Mouse (Mus musculus): ENCODE data around the gene Svbp. TPM values are rescaled to one million over a fixed set of nuclear protein-coding genes. Genes with fewer than 3 reads are reported as not detected.

The Svbp gene
- polyA plus RNA-seq (2015; fragmentation: Nextera tagmentation; extraction: Ambion mirVana): 221 and 231 TPM in 2 replicates

DNA sequence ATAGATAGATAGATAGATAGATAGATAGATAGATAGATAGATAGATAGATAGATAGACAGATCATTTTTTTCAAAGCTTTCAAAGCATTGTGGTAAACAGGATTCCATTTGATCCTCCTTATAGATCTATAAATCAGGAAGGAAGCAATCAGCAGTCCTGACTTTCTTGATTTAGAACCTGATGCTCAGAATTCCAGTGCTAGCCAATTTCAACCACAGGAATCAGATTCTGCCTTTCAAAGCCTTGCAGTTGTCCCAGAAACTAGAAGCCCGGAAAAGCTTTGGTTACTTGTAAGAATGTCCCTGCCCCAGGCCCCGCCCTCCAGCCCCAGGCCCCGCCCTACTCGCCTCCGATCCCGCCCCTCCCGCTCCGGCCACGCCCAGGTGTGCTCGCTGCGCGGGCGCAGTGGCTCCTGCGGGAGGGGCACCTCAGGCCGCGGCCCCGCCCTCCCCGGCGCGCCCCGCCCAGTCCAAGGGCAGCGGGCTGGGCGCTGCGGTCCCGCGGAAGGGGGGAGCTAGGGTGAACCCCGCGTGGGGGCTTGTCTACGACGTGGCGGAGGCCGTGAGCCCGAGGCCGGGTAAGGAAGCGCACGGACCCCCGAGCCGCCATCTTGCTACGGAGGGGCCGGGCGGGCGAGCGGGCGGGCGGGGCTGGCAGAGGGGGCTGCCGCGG lies at the start of gene Svbp:
Svbp (plus strand) TSS at position 398 of the 673 bp plus-strand sequence.
- Histone ChIP-seq H3K27me3 (no peaks in the 10 kb centered on the region), H3K4me2 (peak within 1 kb of the TSS; percentile 80), H3K27ac (replicated peaks) (peak within 1 kb of the TSS; percentile 85), H3K4me3 (peak within 1 kb of the TSS; percentile 88), H3K36me3 (no peaks in the 10 kb centered on the region), H3K9ac (peak within 1 kb of the TSS; percentile 81), H3K9me3 (no peaks in the 10 kb centered on the region), H3K4me1 (replicated peaks) (peaks cover 27% of the 10 kb centered on the region)
- ATAC-seq (ENCODE audit: low FRiP score, low read depth): peak; percentile 93
- 0% methylated on average over 38 of the region's 47 CpGs for WGBS

GRCm38 (mm10) chr4:119146816-119147215 lies 48.3 kb upstream of the Svbp start:
- Histone ChIP-seq H3K4me3 (no peak overlapping the region), H3K9me3 (no peaks in the 10 kb centered on the region), H3K27ac (replicated peaks) (no peak overlapping the region), H3K4me2 (no peak overlapping the region), H3K27me3 (no peaks in the 10 kb centered on the region), H3K4me1 (replicated peaks) (0 out of 2 replicates have a peak, but pooled peaks cover 5% of the 10 kb centered on the region), H3K9ac (no peak overlapping the region), H3K36me3 (no peaks in the 10 kb centered on the region)
- no peak for ATAC-seq (ENCODE audit: low FRiP score, low read depth)
- 93% methylated on average over 7 of the region's 7 CpGs for WGBS

GRCm38 (mm10) chr4:119147347-119147746 lies 47.8 kb upstream of the Svbp start:
- Histone ChIP-seq H3K27ac (replicated peaks) (no peak overlapping the region), H3K9me3 (no peaks in the 10 kb centered on the region), H3K4me2 (no peak overlapping the region), H3K4me3 (no peak overlapping the region), H3K36me3 (no peaks in the 10 kb centered on the region), H3K4me1 (replicated peaks) (0 out of 2 replicates have a peak, but pooled peaks cover 5% of the 10 kb centered on the region), H3K27me3 (no peaks in the 10 kb centered on the region), H3K9ac (no peak overlapping the region)
- WGBS: 92% methylated on average over 5 of the region's 5 CpGs
- ATAC-seq (ENCODE audit: low FRiP score, low read depth): no peak

DNA sequence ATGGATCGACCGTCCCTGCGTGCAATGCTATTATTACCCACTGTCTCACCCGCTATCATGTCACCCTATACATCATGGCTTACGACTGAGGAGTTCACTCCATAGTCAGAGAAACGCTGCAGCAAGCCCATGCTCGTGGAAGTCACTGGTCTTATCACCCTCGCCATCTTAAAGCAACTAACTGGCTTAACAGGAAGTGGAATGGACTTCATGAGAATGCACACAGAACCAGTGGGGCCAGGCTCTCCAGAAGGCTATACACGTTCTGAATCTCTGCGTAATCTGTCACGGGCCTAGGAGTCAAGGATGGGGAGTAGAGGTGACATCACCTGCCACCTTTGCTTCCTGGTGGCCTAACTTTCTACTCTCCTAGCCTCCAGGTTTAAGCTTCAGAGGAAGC lies 46.4 kb upstream of the Svbp start:
- no peak overlapping the region for H3K9ac ChIP-seq
- H3K4me1 ChIP-seq (replicated peaks): no peaks in the 10 kb centered on the region
- H3K36me3 ChIP-seq: no peaks in the 10 kb centered on the region
- 92% methylated on average over 11 of the region's 11 CpGs for whole genome bisulfite sequencing
- no peak for ATAC-seq (ENCODE audit: low FRiP score, low read depth)
- no peaks in the 10 kb centered on the region for H3K27me3 ChIP-seq
- no peak overlapping the region for H3K4me2 ChIP-seq
- no peaks in the 10 kb centered on the region for H3K9me3 ChIP-seq
- H3K27ac ChIP-seq (replicated peaks): no peak overlapping the region
- no peak overlapping the region for H3K4me3 ChIP-seq

- no peak for ATAC-seq (ENCODE audit: low FRiP score, low read depth)
- no peaks in the 10 kb centered on the region for H3K9me3 ChIP-seq
- no peaks in the 10 kb centered on the region for H3K4me1 ChIP-seq (replicated peaks)
- 26% methylated on average over 2 of the region's 2 CpGs for WGBS
- H3K4me2 ChIP-seq: no peak overlapping the region
- H3K4me3 ChIP-seq: no peak overlapping the region
- H3K36me3 ChIP-seq: no peaks in the 10 kb centered on the region
- no peak overlapping the region for H3K27ac ChIP-seq (replicated peaks)
- no peaks in the 10 kb centered on the region for H3K27me3 ChIP-seq
- no peak overlapping the region for H3K9ac ChIP-seq
Observed at GRCm38 (mm10) chr4:119157186-119157585, 37.9 kb upstream of the Svbp start.

GRCm38 (mm10) chr4:119157891-119158290 lies 37.2 kb upstream of the Svbp start:
- Histone ChIP-seq H3K36me3 (no peaks in the 10 kb centered on the region), H3K27ac (replicated peaks) (no peak overlapping the region), H3K27me3 (no peaks in the 10 kb centered on the region), H3K4me3 (no peak overlapping the region), H3K4me1 (replicated peaks) (no peaks in the 10 kb centered on the region), H3K9me3 (no peaks in the 10 kb centered on the region), H3K9ac (no peak overlapping the region), H3K4me2 (no peak overlapping the region)
- ATAC-seq (ENCODE audit: low FRiP score, low read depth): no peak
- WGBS: 82% methylated on average over 5 of the region's 5 CpGs

DNA sequence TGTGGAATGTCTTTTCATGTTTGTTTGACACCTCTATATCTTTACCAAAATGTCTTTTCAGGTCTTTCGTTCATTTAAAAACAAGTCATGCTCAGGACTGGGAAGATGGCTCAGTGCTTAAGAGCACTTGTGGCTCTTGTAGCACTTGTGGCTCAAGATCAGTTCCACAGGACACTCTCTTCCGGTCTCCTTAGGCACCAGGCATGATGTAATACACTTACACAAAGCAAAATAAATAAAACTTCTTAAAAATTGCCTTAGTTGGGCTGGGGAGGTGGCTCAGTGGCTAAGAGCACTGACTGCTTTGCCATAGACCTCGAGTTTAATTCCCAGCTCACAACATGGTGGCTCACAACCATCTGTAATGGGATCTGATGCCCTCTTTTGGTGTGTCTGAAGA lies 33.7 kb upstream of the Svbp start:
- Histone ChIP-seq H3K36me3 (no peaks in the 10 kb centered on the region), H3K27ac (replicated peaks) (no peak overlapping the region), H3K4me1 (replicated peaks) (no peaks in the 10 kb centered on the region), H3K4me3 (no peak overlapping the region), H3K27me3 (no peaks in the 10 kb centered on the region), H3K4me2 (no peak overlapping the region), H3K9ac (no peak overlapping the region), H3K9me3 (no peaks in the 10 kb centered on the region)
- 81% methylated on average over 3 of the region's 3 CpGs for WGBS
- no peak for ATAC-seq (ENCODE audit: low FRiP score, low read depth)

- ATAC-seq (ENCODE audit: low FRiP score, low read depth): no peak
- Histone ChIP-seq H3K4me1 (replicated peaks) (no peaks in the 10 kb centered on the region), H3K36me3 (no peaks in the 10 kb centered on the region), H3K4me3 (no peak overlapping the region), H3K4me2 (no peak overlapping the region), H3K9me3 (no peaks in the 10 kb centered on the region), H3K27ac (replicated peaks) (no peak overlapping the region), H3K9ac (no peak overlapping the region), H3K27me3 (no peaks in the 10 kb centered on the region)
- 77% methylated on average over 4 of the region's 4 CpGs for WGBS
Observed at GRCm38 (mm10) chr4:119162990-119163389, 32.1 kb upstream of the Svbp start.

- Histone ChIP-seq H3K9me3 (no peaks in the 10 kb centered on the region), H3K4me2 (no peak overlapping the region), H3K4me1 (replicated peaks) (no peaks in the 10 kb centered on the region), H3K4me3 (no peak overlapping the region), H3K36me3 (peaks cover 9% of the 10 kb centered on the region; the same call in 1 of the 2 replicates), H3K27ac (replicated peaks) (no peak overlapping the region), H3K27me3 (no peaks in the 10 kb centered on the region), H3K9ac (no peak overlapping the region)
- no peak for ATAC-seq (ENCODE audit: low FRiP score, low read depth)
- WGBS: 85% methylated on average over 7 of the region's 7 CpGs
Observed at GRCm38 (mm10) chr4:119165916-119166315, 29.2 kb upstream of the Svbp start.

DNA sequence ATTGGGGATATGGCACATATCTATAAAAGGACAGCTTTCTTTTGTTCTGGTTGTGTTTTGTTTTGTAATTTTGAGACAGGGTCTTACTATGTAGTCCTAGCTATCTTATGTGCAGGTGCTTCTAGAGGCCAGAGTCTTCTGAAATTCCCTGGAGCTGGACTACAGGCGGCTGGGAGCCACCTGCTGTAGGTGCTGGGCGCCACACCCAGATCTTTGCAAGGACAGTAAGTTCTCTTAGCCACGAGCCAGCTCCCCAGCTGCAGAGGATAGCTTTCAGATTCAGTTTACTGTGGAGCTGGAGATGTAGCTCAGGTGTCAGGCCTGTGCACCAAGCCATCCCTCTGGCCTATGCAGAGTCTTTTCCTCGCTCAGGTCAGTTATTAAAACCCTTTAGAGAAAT lies 28.0 kb upstream of the Svbp start:
- WGBS: 80% methylated on average over 4 of the region's 4 CpGs

DNA sequence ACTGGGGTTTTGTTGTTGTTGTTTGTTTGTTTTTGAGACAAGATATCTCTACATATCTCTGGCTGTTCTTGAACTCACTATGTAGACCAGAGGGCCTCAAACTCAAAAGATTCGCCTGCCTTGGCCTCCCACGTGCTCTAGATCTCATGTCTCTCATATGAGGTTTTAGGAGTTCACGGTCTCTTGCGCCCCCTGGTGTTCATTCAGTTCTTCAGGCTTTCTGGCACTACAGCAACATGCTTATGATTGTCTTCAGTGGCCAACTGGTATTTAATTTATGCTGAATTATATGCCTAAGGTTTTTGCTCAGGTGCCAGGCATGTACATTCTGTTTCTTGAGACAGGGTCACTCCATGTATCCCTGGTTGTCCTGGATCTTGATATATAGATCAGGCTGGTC lies 27.4 kb upstream of the Svbp start:
- H3K27me3 ChIP-seq: no peaks in the 10 kb centered on the region
- ATAC-seq (ENCODE audit: low FRiP score, low read depth): no peak
- no peak overlapping the region for H3K4me2 ChIP-seq
- H3K9me3 ChIP-seq: no peaks in the 10 kb centered on the region
- H3K9ac ChIP-seq: no peak overlapping the region
- H3K4me3 ChIP-seq: no peak overlapping the region
- H3K4me1 ChIP-seq (replicated peaks): peaks cover 3% of the 10 kb centered on the region
- H3K27ac ChIP-seq (replicated peaks): no peak overlapping the region
- H3K36me3 ChIP-seq: peaks cover 9% of the 10 kb centered on the region; the same call in 1 of the 2 replicates
- WGBS: 5% methylated on average over 4 of the region's 4 CpGs

More for the DNA sequence above, 28.0 kb upstream of the Svbp start:
- Histone ChIP-seq H3K4me3 (no peak overlapping the region), H3K9ac (no peak overlapping the region), H3K9me3 (no peaks in the 10 kb centered on the region), H3K27me3 (no peaks in the 10 kb centered on the region), H3K4me1 (replicated peaks) (no peaks in the 10 kb centered on the region), H3K27ac (replicated peaks) (no peak overlapping the region), H3K4me2 (no peak overlapping the region), H3K36me3 (peaks cover 9% of the 10 kb centered on the region; the same call in 1 of the 2 replicates)
- ATAC-seq (ENCODE audit: low FRiP score, low read depth): no peak

GRCm38 (mm10) chr4:119172919-119173650 lies 22.0 kb upstream of the Svbp start:
- Histone ChIP-seq H3K27ac (replicated peaks) (peak overlapping the region; percentile 69; the same call in 1 of the 2 replicates), H3K27me3 (no peaks in the 10 kb centered on the region), H3K9ac (peak overlapping the region; percentile 81), H3K4me2 (peak overlapping the region; percentile 64), H3K4me3 (peak overlapping the region; percentile 78), H3K4me1 (replicated peaks) (peaks cover 10% of the 10 kb centered on the region), H3K9me3 (no peaks in the 10 kb centered on the region), H3K36me3 (peaks cover 9% of the 10 kb centered on the region; the same call in 1 of the 2 replicates)
- no peak for ATAC-seq (ENCODE audit: low FRiP score, low read depth)
- WGBS: 37% methylated on average over 18 of the region's 18 CpGs

Data from hindbrain, embryonic 15.5 days (tissue).